In genomic region chr8:26687146-26687545, GRCm38 (mm10) we compare ENCODE assay signal across 9 mouse cellular contexts.
DNase-seq lines count a peak whose midpoint lies in the region; ATAC-seq and TF ChIP-seq lines count a peak whose summit lies in the region.
"Had no signal": no experiment of that assay in that cellular context is flagged by ENCODE, and none has a peak within 500 bp of the region (broad histone marks: within the 10 kb centered on the region; RNA-seq: fewer than 3 reads in every experiment).

No protein-coding gene starts in this region.

- no peak for TF ChIP-seq POLR2A in brain, embryonic 14.5 days (IDR thresholded peaks at IDR 0.05; ENCODE audit: borderline replicate concordance, extremely low read depth, insufficient read depth, insufficient read length, poor library complexity, severe bottlenecking)

- no peak overlapping the region for H3K9ac ChIP-seq in forebrain, embryonic 16.5 days (replicated peaks; ENCODE audit: low read depth, low read length)
- H3K9ac ChIP-seq: lung, embryonic 15.5 days had no signal

- no peak overlapping the region for H3K27ac ChIP-seq in forebrain, embryonic 16.5 days (ENCODE audit: low read length)
- H3K27ac ChIP-seq: lung, embryonic 15.5 days had no signal

- no peak overlapping the region for H3K4me2 ChIP-seq in forebrain, embryonic 16.5 days (ENCODE audit: low read length)
- H3K4me2 ChIP-seq: lung, embryonic 15.5 days had no signal

- H3K27me3 ChIP-seq in Patski, result peaks cover 7% of the 10 kb centered on the region
- no peaks in the 10 kb centered on the region for H3K27me3 ChIP-seq in forebrain, embryonic 16.5 days (replicated peaks; ENCODE audit: control insufficient read depth, insufficient read depth, low read length)

- H3K4me1 ChIP-seq in forebrain, embryonic 16.5 days (replicated peaks; ENCODE audit: control insufficient read depth, insufficient read depth, low read length), result peaks cover 19% of the 10 kb centered on the region
- H3K4me1 ChIP-seq: lung, embryonic 15.5 days had no signal

- H3K4me3 ChIP-seq in forebrain, embryonic 16.5 days (replicated peaks; ENCODE audit: low read length), result no peak overlapping the region
- H3K4me3 ChIP-seq: lung, embryonic 15.5 days had no signal

- DNase-seq in layer of hippocampus, adult 11-12 months (ENCODE audit: low spot score), result peak; percentile 24
- DNase-seq in layer of hippocampus, adult 8-10 months (ENCODE audit: low spot score in 2 of 2), result no peak
- DNase-seq in Patski (ENCODE audit: low read depth, low spot score), result no peak
- DNase-seq in brain, embryonic 14.5 days (ENCODE audit: low read depth), result peak; percentile 79
- peak; percentile 47 for DNase-seq in lung, postnatal 14 days
- DNase-seq in thymus, postnatal 0 days (ENCODE audit: low spot score), result no peak
- no peak for DNase-seq in B cell, adult 2 months

- CTCF ChIA-PET in Patski (lab: Charles Lee), result no interaction called here

- no peaks in the 10 kb centered on the region for H3K36me3 ChIP-seq in forebrain, embryonic 16.5 days (ENCODE audit: control insufficient read depth, insufficient read depth)
- H3K36me3 ChIP-seq: lung, embryonic 15.5 days had no signal

- TF ChIP-seq CTCF in Patski (IDR thresholded peaks at IDR 0.05), result peak; percentile 64
- peak; percentile 72; the same call in 1 of the 2 replicates for TF ChIP-seq CTCF in brain, embryonic 14.5 days (IDR thresholded peaks at IDR 0.05; ENCODE audit: borderline replicate concordance, extremely low read depth, insufficient read depth, insufficient read length)

- H3K9me3 ChIP-seq in forebrain, embryonic 16.5 days (ENCODE audit: control insufficient read depth, low read length), result no peaks in the 10 kb centered on the region
- H3K9me3 ChIP-seq: lung, embryonic 15.5 days had no signal

- ATAC-seq in Patski, result peak; percentile 50
- peak; percentile 48; the same call in 1 of the 2 replicates for ATAC-seq in forebrain, embryonic 16.5 days

- in situ Hi-C loops in Patski (cut with MboI; ENCODE audit: low pct_unique_long_range_greater_than_20kb), result loop anchor here (5.0 kb wide), 1 partner anchor 290 kb away; the partner anchor contains the start of gene Zfp703

- POLR2A ChIA-PET in Patski (lab: Charles Lee), result no interaction called here

Comparison
In these comparisons a context has a peak if more than half of its experiments do, and no peak if none do; other contexts are left out.
1. DNase-seq: peak in layer of hippocampus, adult 11-12 months (single experiment), brain, embryonic 14.5 days (single experiment) and lung, postnatal 14 days (single experiment); none in layer of hippocampus, adult 8-10 months (0 of 2), Patski (single experiment), thymus, postnatal 0 days (single experiment) and B cell, adult 2 months (0 of 2).